Mouse (Mus musculus) hindbrain, embryonic 11.5 days (tissue): ENCODE results near the gene Fastk. TPM values are rescaled to one million over a fixed set of nuclear protein-coding genes. Genes with fewer than 3 reads are reported as not detected.

Experiments
- ATAC-seq: fragments of 200-750 bp; cut with Nextera tagmentation; 2 replicates; pipeline ENCODE4 v1.8.0; 2017; ENCODE audit warnings: mild to moderate bottlenecking, moderate TSS enrichment, moderate library complexity; ENCODE audit not compliant: low FRiP score
- DNase-seq: peaks from one replicate; pipeline ENCODE4 v3.0.0-alpha.2; 2015; ENCODE audit warnings: low spot score
- H3K27ac ChIP-seq: fragments of 300-500 bp; sonication (generic); 2 replicates; pipeline ENCODE4 v1.5.1; 2014; ENCODE audit warnings: mild to moderate bottlenecking, low read depth, low read length
- H3K27me3 ChIP-seq: fragments of 300-500 bp; sonication (generic); 2 replicates; pipeline ENCODE4 v1.6.1; 2014; ENCODE audit warnings: mild to moderate bottlenecking, low read length, moderate library complexity, mixed read lengths; ENCODE audit not compliant: control insufficient read depth, insufficient read depth
- H3K36me3 ChIP-seq: fragments of 300-500 bp; sonication (generic); 2 replicates; pipeline ENCODE4 v1.6.1; 2014; ENCODE audit warnings: mild to moderate bottlenecking, low read length, moderate library complexity, mixed read lengths; ENCODE audit not compliant: control insufficient read depth, insufficient read depth
- H3K4me1 ChIP-seq: fragments of 300-500 bp; sonication (generic); replicated peaks from 2 replicates; pipeline ENCODE4 v1.6.1; 2014; ENCODE audit warnings: low read length, mixed read lengths; ENCODE audit not compliant: control insufficient read depth, insufficient read depth
- H3K4me2 ChIP-seq: fragments of 300-500 bp; sonication (generic); replicated peaks from 2 replicates; pipeline ENCODE4 v1.6.1; 2014; ENCODE audit warnings: mild to moderate bottlenecking, low read depth, low read length
- H3K4me3 ChIP-seq: fragments of 300-500 bp; sonication (generic); 2 replicates; pipeline ENCODE4 v1.5.1; 2014; ENCODE audit warnings: low read depth, low read length
- H3K9ac ChIP-seq: fragments of 300-500 bp; sonication (generic); 2 replicates; pipeline ENCODE4 v1.6.1; 2014; ENCODE audit warnings: low read depth, low read length
- H3K9me3 ChIP-seq: fragments of 300-500 bp; sonication (generic); 2 replicates; pipeline ENCODE4 v1.6.1; 2016; ENCODE audit warnings: low read length; ENCODE audit not compliant: control insufficient read depth
- WGBS: fragments of 180-500 bp; shearing (Covaris S2); extraction: QIAGEN DNeasy Blood & Tissue Kit; methylation state at CpG from one replicate; pipeline ENCODE4 v1.1.7; 2014; 5-methylcytosine and 5-hydroxymethylcytosine counted together
- polyA plus RNA-seq: library from polyadenylated mRNA; unstranded; fragments of >200 nt; fragmentation: Nextera tagmentation; extraction: Ambion mirVana; gene quantifications from 2 replicates; pipeline ENCODE4 v1.2.1, GENCODE M21; 2014

Gene Fastk
- polyA plus RNA-seq, 1 experiment from 2014 or later = 86.7 TPM

- Histone ChIP-seq H3K4me1 (peaks cover 14% of the 10 kb centered on the region), H3K4me3 (peak within 1 kb of the TSS; percentile 53), H3K27me3 (0 out of 2 replicates have a peak, but pooled peaks cover 4% of the 10 kb centered on the region), H3K9ac (peak within 1 kb of the TSS; percentile 69), H3K36me3 (0 out of 2 replicates have a peak, but pooled peaks cover 2% of the 10 kb centered on the region), H3K27ac (peak within 1 kb of the TSS; percentile 88), H3K4me2 (peak within 1 kb of the TSS; percentile 89), H3K9me3 (no peaks in the 10 kb centered on the region)
- ATAC-seq (peak; percentile 94), DNase-seq (peak; percentile 99)
- under 1% methylated on average over 46 of the region's 46 CpGs for WGBS
These were observed 21.7 kb downstream of the Fastk start, which contains the start of the genes Cdk5 and Slc4a2 for GRCm38 (mm10) chr5:24423129-24424003. Gene Cdk5 (minus strand): TSS chr5:24423530. Gene Slc4a2 (plus strand): TSS chr5:24423837.

DNA sequence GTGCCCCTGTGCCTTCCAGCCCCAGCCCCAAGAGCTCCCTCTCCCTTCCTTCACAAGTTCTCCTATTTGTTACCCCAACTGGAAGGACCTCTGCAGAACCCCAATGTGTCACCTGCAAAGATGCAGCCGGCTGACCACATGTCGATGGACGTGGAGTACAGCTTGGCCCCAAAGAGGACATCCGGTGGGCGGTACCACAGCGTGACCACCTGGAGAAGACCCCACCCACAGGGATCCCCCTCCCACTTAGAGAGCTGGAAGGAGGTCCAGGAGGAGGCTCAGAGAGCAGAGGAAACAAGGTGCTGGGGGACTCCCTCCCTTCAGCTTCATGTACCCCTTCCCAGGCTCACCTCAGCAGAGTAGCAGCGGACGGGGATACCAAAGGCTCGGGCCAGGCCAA lies 24.7 kb downstream of the Fastk start:
- Histone ChIP-seq H3K4me3 (no peak overlapping the region), H3K4me1 (peaks cover 3% of the 10 kb centered on the region), H3K27ac (no peak overlapping the region), H3K9me3 (no peaks in the 10 kb centered on the region), H3K4me2 (no peak overlapping the region), H3K36me3 (0 out of 2 replicates have a peak, but pooled peaks cover 2% of the 10 kb centered on the region), H3K9ac (no peak overlapping the region), H3K27me3 (no peaks in the 10 kb centered on the region)
- DNase-seq (no peak), ATAC-seq (no peak)
- 81% methylated on average over 9 of the region's 9 CpGs for WGBS

DNA sequence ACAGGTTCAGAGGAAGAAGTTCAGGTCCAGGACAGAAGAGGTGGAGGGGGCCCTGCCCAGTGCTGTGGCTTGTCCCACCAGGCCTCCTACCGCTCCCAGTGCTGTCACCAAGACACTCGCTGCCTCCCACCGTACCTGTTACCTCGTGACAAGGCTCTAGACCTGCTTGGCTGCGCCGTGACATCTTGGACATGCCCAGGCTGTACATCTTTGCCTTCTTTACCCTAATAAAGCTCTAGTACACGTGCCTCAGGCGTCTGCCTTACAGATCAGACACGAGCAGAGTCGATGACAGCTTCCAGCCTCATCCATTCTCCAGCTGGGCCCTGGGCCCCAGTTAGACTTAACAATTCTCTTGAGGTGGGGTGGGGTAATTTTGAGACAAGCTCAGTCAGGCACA lies 27.5 kb downstream of the Fastk start:
- Histone ChIP-seq H3K9ac (no peak overlapping the region), H3K27ac (no peak overlapping the region), H3K27me3 (no peaks in the 10 kb centered on the region), H3K9me3 (no peaks in the 10 kb centered on the region), H3K4me2 (no peak overlapping the region), H3K4me1 (no peaks in the 10 kb centered on the region; the same call in 1 of the 2 replicates), H3K36me3 (0 out of 2 replicates have a peak, but pooled peaks cover 2% of the 10 kb centered on the region), H3K4me3 (no peak overlapping the region)
- no peak for DNase-seq
- 88% methylated on average over 10 of the region's 10 CpGs for WGBS
- ATAC-seq = no peak

DNA sequence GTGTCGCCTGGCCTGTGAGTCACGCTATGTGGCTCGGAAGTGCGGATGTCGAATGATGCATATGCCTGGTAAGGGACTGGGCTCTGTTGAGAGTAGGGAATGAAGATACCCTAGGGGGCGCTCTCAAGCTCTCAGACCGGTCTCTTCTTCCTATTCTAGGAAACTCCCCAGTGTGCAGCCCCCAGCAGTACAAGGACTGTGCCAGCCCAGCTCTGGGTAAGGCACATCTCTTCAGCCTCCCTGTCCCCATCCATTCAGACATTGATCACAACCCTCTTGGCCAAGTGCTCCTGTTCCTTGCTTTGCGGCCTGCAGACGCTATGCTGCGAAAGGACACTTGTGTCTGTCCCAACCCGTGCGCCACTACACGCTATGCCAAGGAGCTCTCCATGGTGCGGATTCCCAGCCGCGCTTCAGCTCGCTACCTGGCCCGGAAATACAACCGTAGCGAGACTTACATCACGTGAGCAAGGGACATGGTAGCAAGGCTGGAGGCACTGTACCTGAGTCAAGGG lies 28.8 kb downstream of the Fastk start:
- ATAC-seq = peak; percentile 81
- no peak overlapping the region for H3K27ac ChIP-seq
- no peaks in the 10 kb centered on the region for H3K27me3 ChIP-seq
- WGBS = 3% methylated on average over 21 of the region's 21 CpGs
- no peak overlapping the region for H3K4me2 ChIP-seq
- no peak overlapping the region for H3K4me3 ChIP-seq
- DNase-seq = peak; percentile 82
- H3K9me3 ChIP-seq = no peaks in the 10 kb centered on the region
- H3K36me3 ChIP-seq = 0 out of 2 replicates have a peak, but pooled peaks cover 2% of the 10 kb centered on the region
- no peaks in the 10 kb centered on the region; the same call in 1 of the 2 replicates for H3K4me1 ChIP-seq
- H3K9ac ChIP-seq = no peak overlapping the region

DNA sequence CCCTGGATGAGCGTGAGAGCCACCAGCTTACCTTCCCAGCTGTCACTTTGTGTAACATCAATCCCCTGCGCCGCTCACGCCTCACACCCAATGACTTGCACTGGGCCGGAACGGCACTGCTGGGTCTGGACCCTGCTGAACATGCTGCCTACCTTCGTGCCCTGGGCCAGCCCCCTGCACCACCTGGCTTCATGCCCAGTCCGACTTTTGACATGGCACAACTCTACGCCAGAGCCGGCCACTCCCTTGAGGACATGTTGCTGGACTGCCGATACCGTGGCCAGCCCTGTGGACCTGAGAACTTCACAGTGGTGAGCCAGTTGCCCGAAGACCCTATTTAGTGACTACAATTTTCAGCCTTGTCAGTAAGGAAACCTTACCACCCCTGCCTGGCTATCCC lies 31.1 kb downstream of the Fastk start:
- Histone ChIP-seq H3K9ac (no peak overlapping the region), H3K4me1 (no peaks in the 10 kb centered on the region; the same call in 1 of the 2 replicates), H3K4me3 (no peak overlapping the region), H3K27ac (no peak overlapping the region), H3K27me3 (no peaks in the 10 kb centered on the region), H3K9me3 (no peaks in the 10 kb centered on the region), H3K4me2 (no peak overlapping the region), H3K36me3 (no peaks in the 10 kb centered on the region)
- DNase-seq = no peak
- ATAC-seq = no peak
- 86% methylated on average over 13 of the region's 13 CpGs for WGBS

- 56% methylated on average over 11 of the region's 11 CpGs for WGBS
- Histone ChIP-seq H3K9me3 (no peaks in the 10 kb centered on the region), H3K9ac (no peak within 1 kb of the TSS), H3K4me3 (no peak within 1 kb of the TSS), H3K36me3 (no peaks in the 10 kb centered on the region), H3K27me3 (no peaks in the 10 kb centered on the region), H3K27ac (no peak within 1 kb of the TSS), H3K4me2 (no peak within 1 kb of the TSS), H3K4me1 (no peaks in the 10 kb centered on the region; the same call in 1 of the 2 replicates)
- no peak for DNase-seq
- no peak for ATAC-seq
These were observed 31.9 kb downstream of the Fastk start, which contains the start of gene Asic3 for GRCm38 (mm10) chr5:24413042-24413693. Gene Asic3 (plus strand): TSS chr5:24413392.

GRCm38 (mm10) chr5:24412063-24412462 lies 33.0 kb downstream of the Fastk start:
- Histone ChIP-seq H3K4me2 (no peak overlapping the region), H3K27me3 (no peaks in the 10 kb centered on the region), H3K9me3 (no peaks in the 10 kb centered on the region), H3K4me1 (no peaks in the 10 kb centered on the region; the same call in 1 of the 2 replicates), H3K36me3 (no peaks in the 10 kb centered on the region), H3K9ac (no peak overlapping the region), H3K4me3 (no peak overlapping the region), H3K27ac (no peak overlapping the region)
- WGBS = 87% methylated on average over 2 of the region's 2 CpGs
- DNase-seq (no peak), ATAC-seq (no peak)

DNA sequence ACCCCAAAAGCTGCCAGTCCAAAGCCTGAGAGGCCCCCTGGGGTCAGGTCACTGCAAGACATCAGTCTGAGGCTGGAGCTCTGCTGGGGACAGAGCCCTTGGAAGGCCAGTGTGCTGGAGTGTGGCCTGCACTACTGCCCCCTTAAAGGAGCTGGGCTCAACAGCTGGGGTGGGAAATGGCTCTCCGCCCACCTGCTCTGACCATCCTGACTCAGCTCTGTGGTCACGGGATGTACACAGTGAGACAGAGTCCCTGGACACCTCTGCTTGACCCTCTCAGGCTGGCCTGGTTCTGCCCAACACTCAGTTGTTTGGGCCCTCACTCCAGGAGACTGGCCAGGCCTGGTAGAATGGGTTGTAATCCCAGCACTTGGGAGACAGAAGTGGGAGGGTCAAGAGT lies 35.6 kb downstream of the Fastk start:
- no peaks in the 10 kb centered on the region for H3K27me3 ChIP-seq
- H3K9ac ChIP-seq = no peak overlapping the region
- H3K4me3 ChIP-seq = no peak overlapping the region
- ATAC-seq (no peak), DNase-seq (no peak)
- no peak overlapping the region for H3K27ac ChIP-seq
- H3K4me2 ChIP-seq = no peak overlapping the region
- no peaks in the 10 kb centered on the region for H3K9me3 ChIP-seq
- WGBS = 85% methylated on average over 2 of the region's 2 CpGs
- no peaks in the 10 kb centered on the region for H3K36me3 ChIP-seq
- H3K4me1 ChIP-seq = no peaks in the 10 kb centered on the region
